In genomic region chr3:98013086-98013400, GRCm38 (mm10) we compare ENCODE assay signal across 8 mouse cellular contexts. TPM values are rescaled to one million over a fixed set of nuclear protein-coding genes. Genes with fewer than 3 reads are reported as not detected.
DNase-seq lines count a peak whose midpoint lies in the region; ATAC-seq and TF ChIP-seq lines count a peak whose summit lies in the region.

No protein-coding gene starts in this region.

- no peak for DNase-seq in cerebellum, adult 2 months
- DNase-seq in cerebellum, adult 9-10 months, result no peak
- DNase-seq in thymus, adult 2 months, result no peak
- DNase-seq in thymus, postnatal 10 days (ENCODE audit: low spot score in 2 of 2), result no peak
- DNase-seq in liver, embryonic 13.5 days, result no peak
- no peak for DNase-seq in stomach, postnatal 0 days (ENCODE audit: low spot score)
- no peak for DNase-seq in frontal cortex, adult 2 months (ENCODE audit: extremely low spot score in 1 of 2, low spot score in 1 of 2)
- no peak for DNase-seq in embryo, embryonic 9.5 days (ENCODE audit: extremely low spot score)

- peak overlapping the region; percentile 98 for H3K4me2 ChIP-seq in liver, embryonic 13.5 days
- H3K4me2 ChIP-seq in stomach, postnatal 0 days (replicated peaks; ENCODE audit: low read depth), result peak overlapping the region; percentile 74

- H3K27ac ChIP-seq in cerebellum, adult 2 months (ENCODE audit: insufficient read depth, low read length), result no peak overlapping the region
- no peak overlapping the region for H3K27ac ChIP-seq in thymus, adult 2 months (ENCODE audit: control insufficient read depth, insufficient read depth, low read length)
- peak overlapping the region; percentile 58 for H3K27ac ChIP-seq in liver, embryonic 13.5 days
- H3K27ac ChIP-seq in stomach, postnatal 0 days (replicated peaks), result no peak overlapping the region

- no peak for TF ChIP-seq CTCF in cerebellum, adult 2 months (IDR thresholded peaks at IDR 0.05; ENCODE audit: borderline replicate concordance, insufficient read depth, low read depth, low read length)
- no peak for TF ChIP-seq CTCF in thymus, adult 2 months (IDR thresholded peaks at IDR 0.05; ENCODE audit: borderline replicate concordance, control insufficient read depth, extremely low read depth, insufficient read depth, low read length, poor library complexity)
- no peak for TF ChIP-seq CTCF in stomach, postnatal 0 days (IDR thresholded peaks at IDR 0.05; ENCODE audit: low read depth)

- no peaks in the 10 kb centered on the region for H3K9me3 ChIP-seq in liver, embryonic 13.5 days (replicated peaks)
- no peaks in the 10 kb centered on the region for H3K9me3 ChIP-seq in stomach, postnatal 0 days (ENCODE audit: control insufficient read depth, low read length)

- H3K4me1 ChIP-seq in cerebellum, adult 2 months (ENCODE audit: control insufficient read depth, insufficient read depth, low read length), result peaks cover 7% of the 10 kb centered on the region
- peaks cover 6% of the 10 kb centered on the region for H3K4me1 ChIP-seq in thymus, adult 2 months (replicated peaks; ENCODE audit: control insufficient read depth, insufficient read depth, low read length)
- peaks cover 71% of the 10 kb centered on the region for H3K4me1 ChIP-seq in liver, embryonic 13.5 days (replicated peaks)
- peaks cover 5% of the 10 kb centered on the region; the same call in 1 of the 2 replicates for H3K4me1 ChIP-seq in stomach, postnatal 0 days (replicated peaks; ENCODE audit: control insufficient read depth, insufficient read depth)

- H3K27me3 ChIP-seq in cerebellum, adult 2 months (ENCODE audit: control insufficient read depth, insufficient read depth, low read length), result no peaks in the 10 kb centered on the region
- no peaks in the 10 kb centered on the region for H3K27me3 ChIP-seq in thymus, adult 2 months (ENCODE audit: control insufficient read depth, insufficient read depth, low read length)
- no peaks in the 10 kb centered on the region for H3K27me3 ChIP-seq in liver, embryonic 13.5 days
- H3K27me3 ChIP-seq in stomach, postnatal 0 days (ENCODE audit: control insufficient read depth, insufficient read depth, low read length), result no peaks in the 10 kb centered on the region

- H3K4me3 ChIP-seq in cerebellum, adult 2 months (replicated peaks; ENCODE audit: insufficient read depth, low read depth, low read length), result peak overlapping the region; percentile 95
- H3K4me3 ChIP-seq in thymus, adult 2 months (ENCODE audit: control insufficient read depth, insufficient read depth, low read length), result peak overlapping the region; percentile 45
- H3K4me3 ChIP-seq in liver, embryonic 13.5 days (replicated peaks), result peak overlapping the region; percentile 89
- peak overlapping the region; percentile 90 for H3K4me3 ChIP-seq in stomach, postnatal 0 days (ENCODE audit: low read depth, low read length)

- under 1% methylated on average over 17 of the region's 18 CpGs for WGBS in cerebellum, adult 2 months
- under 1% methylated on average over 18 of the region's 18 CpGs for WGBS in thymus, adult 2 months
- under 1% methylated on average over 18 of the region's 18 CpGs for WGBS in liver, embryonic 13.5 days (ENCODE audit: insufficient replicate concordance)
- 2% methylated on average over 18 of the region's 18 CpGs for WGBS in stomach, postnatal 0 days

- no peak for TF ChIP-seq EP300 in stomach, postnatal 0 days (optimal IDR thresholded peaks at IDR 0.05)

- no peaks in the 10 kb centered on the region for H3K36me3 ChIP-seq in thymus, adult 2 months (ENCODE audit: control insufficient read depth, insufficient read depth, low read length)
- no peaks in the 10 kb centered on the region for H3K36me3 ChIP-seq in liver, embryonic 13.5 days
- H3K36me3 ChIP-seq in stomach, postnatal 0 days (ENCODE audit: control insufficient read depth, insufficient read depth, low read length), result no peaks in the 10 kb centered on the region

- H3K9ac ChIP-seq in liver, embryonic 13.5 days, result peak overlapping the region; percentile 75
- H3K9ac ChIP-seq in stomach, postnatal 0 days (ENCODE audit: low read length), result peak overlapping the region; percentile 58

- ATAC-seq in liver, embryonic 13.5 days (ENCODE audit: low read depth), result no peak
- ATAC-seq in stomach, postnatal 0 days (ENCODE audit: low FRiP score, low TSS enrichment), result no peak

- no peak for TF ChIP-seq POLR2A in cerebellum, adult 2 months (IDR thresholded peaks at IDR 0.05; ENCODE audit: borderline replicate concordance, insufficient read depth, low read length)
- TF ChIP-seq POLR2A in thymus, adult 2 months (IDR thresholded peaks at IDR 0.05; ENCODE audit: control insufficient read depth, extremely low read depth, insufficient read depth, low read length, poor library complexity), result no peak

RNA-seq across cellular contexts. Expression of gene Notch2, which starts 0.3 kb away (rescaled TPM):
- 5.1 and 6.0 TPM in 2 replicates for polyA plus RNA-seq in cerebellum, adult 2 months (2012; rRNA removed)
- 24.9 and 31.5 TPM in 2 replicates for polyA plus RNA-seq in thymus, adult 2 months (2012; rRNA removed)
- polyA plus RNA-seq in liver, embryonic 13.5 days (2015; fragmentation: Nextera tagmentation; extraction: Ambion mirVana), result 4.8 and 5.7 TPM in 2 replicates
- 10.6 TPM in 2 replicates for polyA plus RNA-seq in stomach, postnatal 0 days (2015; fragmentation: Nextera tagmentation; extraction: Ambion mirVana)
- 12.4 and 14.5 TPM in 2 replicates for polyA plus RNA-seq in frontal cortex, adult 2 months (2012; rRNA removed)

Comparison
In these comparisons a context has a peak if more than half of its experiments do, and no peak if none do; other contexts are left out.
1. H3K4me3 ChIP-seq: peak in every context shown above with its lines; median percentile 95 in cerebellum, adult 2 months; 90 in stomach, postnatal 0 days; 89 in liver, embryonic 13.5 days; 45 in thymus, adult 2 months.